Mouse (Mus musculus) heart, embryonic 11.5 days (tissue): ENCODE data around the gene Klhl10. TPM values are rescaled to one million over a fixed set of nuclear protein-coding genes. Genes with fewer than 3 reads are reported as not detected.
A peak's percentile ranks its signal among the peaks of the same experiment; 100 is the strongest.

Source experiments
- ATAC-seq: fragments of 200-750 bp; cut with Nextera tagmentation; replicated peaks from 2 replicates; pipeline ENCODE4 v1.8.0; 2017; ENCODE audit warnings: moderate library complexity; ENCODE audit not compliant: insufficient number of reproducible peaks, low FRiP score, low TSS enrichment
- H3K27ac ChIP-seq: fragments of 300-500 bp; sonication (generic); 2 replicates; pipeline ENCODE4 v1.5.1; 2014; ENCODE audit warnings: mild to moderate bottlenecking, low read depth, low read length
- H3K27me3 ChIP-seq: fragments of 300-500 bp; sonication (generic); 2 replicates; pipeline ENCODE4 v1.6.1; 2014; ENCODE audit warnings: mild to moderate bottlenecking, low read length, mixed read lengths; ENCODE audit not compliant: control insufficient read depth, insufficient read depth
- H3K36me3 ChIP-seq: fragments of 300-500 bp; sonication (generic); 2 replicates; pipeline ENCODE4 v1.6.1; 2014; ENCODE audit warnings: mild to moderate bottlenecking, low read length, moderate library complexity, mixed read lengths; ENCODE audit not compliant: control insufficient read depth, insufficient read depth
- H3K4me1 ChIP-seq: fragments of 300-500 bp; sonication (generic); 2 replicates; pipeline ENCODE4 v1.6.1; 2014; ENCODE audit warnings: low read length; ENCODE audit not compliant: control insufficient read depth, insufficient read depth
- H3K4me2 ChIP-seq: fragments of 300-500 bp; sonication (generic); 2 replicates; pipeline ENCODE4 v1.6.1; 2014; ENCODE audit warnings: mild to moderate bottlenecking, moderate library complexity
- H3K4me3 ChIP-seq: fragments of 300-500 bp; sonication (generic); 2 replicates; pipeline ENCODE4 v1.5.1; 2014; ENCODE audit warnings: low read depth, low read length
- H3K9ac ChIP-seq: fragments of 300-500 bp; sonication (generic); 2 replicates; pipeline ENCODE4 v1.6.1; 2014; ENCODE audit warnings: mild to moderate bottlenecking, low read depth, low read length, moderate library complexity
- H3K9me3 ChIP-seq: fragments of 300-500 bp; sonication (generic); replicated peaks from 2 replicates; pipeline ENCODE4 v1.6.1; 2016; ENCODE audit warnings: low read length; ENCODE audit not compliant: control insufficient read depth
- WGBS: fragments of 180-500 bp; shearing (Covaris S2); extraction: QIAGEN DNeasy Blood & Tissue Kit; methylation state at CpG from one replicate; pipeline ENCODE4 v1.1.7; 2014; ENCODE audit not compliant: insufficient replicate concordance; 5-methylcytosine and 5-hydroxymethylcytosine counted together
- polyA plus RNA-seq: library from polyadenylated mRNA; unstranded; fragments of >200 nt; fragmentation: Nextera tagmentation; extraction: Ambion mirVana; gene quantifications from 2 replicates; pipeline ENCODE4 v1.2.1, GENCODE M21; 2014

Gene Klhl10
- polyA plus RNA-seq, 1 experiment from 2014 or later: 0.83 TPM

DNA sequence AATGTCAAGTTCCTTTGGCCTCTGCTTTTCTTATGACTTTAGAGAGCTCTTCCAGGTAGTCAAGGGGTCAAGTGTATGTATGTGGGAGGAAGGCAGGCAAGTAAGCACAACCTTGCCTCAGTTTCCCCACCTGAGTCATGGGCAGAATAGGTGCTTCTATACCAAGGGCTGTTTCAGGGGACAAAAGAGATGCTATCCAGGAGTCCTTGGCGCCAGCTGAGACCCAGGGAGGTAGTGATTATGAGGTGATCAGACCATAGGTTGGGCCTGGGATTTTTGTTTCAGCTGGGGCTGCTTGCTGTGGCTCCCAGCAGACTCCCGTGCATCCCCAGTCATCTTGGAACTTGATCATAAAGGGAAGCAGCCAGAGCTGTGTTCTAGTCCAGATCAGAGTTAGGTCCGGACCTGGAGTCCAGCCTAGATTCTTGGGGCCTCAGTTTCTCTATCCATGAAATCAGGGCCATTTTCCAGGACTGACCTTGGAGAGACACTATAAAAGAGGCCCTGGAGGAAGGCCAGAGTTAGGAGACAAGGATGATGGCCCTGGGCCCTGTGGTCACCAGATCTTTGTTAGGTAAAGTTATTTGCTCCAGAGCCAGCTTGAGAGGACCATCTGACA lies 37.2 kb upstream of the Klhl10 start:
- Histone ChIP-seq H3K9ac (no peak overlapping the region), H3K4me2 (no peak overlapping the region), H3K36me3 (peaks cover 8% of the 10 kb centered on the region), H3K4me3 (no peak overlapping the region), H3K9me3 (no peaks in the 10 kb centered on the region), H3K27ac (peak overlapping the region; percentile 95), H3K4me1 (peaks cover 38% of the 10 kb centered on the region), H3K27me3 (no peaks in the 10 kb centered on the region)
- ATAC-seq: no peak
- 86% methylated on average over 3 of the region's 3 CpGs for WGBS

- peaks cover 32% of the 10 kb centered on the region for H3K4me1 ChIP-seq
- no peaks in the 10 kb centered on the region for H3K27me3 ChIP-seq
- ATAC-seq: no peak
- no peak overlapping the region for H3K4me2 ChIP-seq
- H3K4me3 ChIP-seq: no peak overlapping the region
- peaks cover 11% of the 10 kb centered on the region for H3K36me3 ChIP-seq
- no peak overlapping the region for H3K27ac ChIP-seq
- H3K9ac ChIP-seq: no peak overlapping the region
- no peaks in the 10 kb centered on the region for H3K9me3 ChIP-seq
- WGBS: 83% methylated on average over 8 of the region's 8 CpGs
Observed at GRCm38 (mm10) chr11:100406273-100406672, 35.4 kb upstream of the Klhl10 start.

DNA sequence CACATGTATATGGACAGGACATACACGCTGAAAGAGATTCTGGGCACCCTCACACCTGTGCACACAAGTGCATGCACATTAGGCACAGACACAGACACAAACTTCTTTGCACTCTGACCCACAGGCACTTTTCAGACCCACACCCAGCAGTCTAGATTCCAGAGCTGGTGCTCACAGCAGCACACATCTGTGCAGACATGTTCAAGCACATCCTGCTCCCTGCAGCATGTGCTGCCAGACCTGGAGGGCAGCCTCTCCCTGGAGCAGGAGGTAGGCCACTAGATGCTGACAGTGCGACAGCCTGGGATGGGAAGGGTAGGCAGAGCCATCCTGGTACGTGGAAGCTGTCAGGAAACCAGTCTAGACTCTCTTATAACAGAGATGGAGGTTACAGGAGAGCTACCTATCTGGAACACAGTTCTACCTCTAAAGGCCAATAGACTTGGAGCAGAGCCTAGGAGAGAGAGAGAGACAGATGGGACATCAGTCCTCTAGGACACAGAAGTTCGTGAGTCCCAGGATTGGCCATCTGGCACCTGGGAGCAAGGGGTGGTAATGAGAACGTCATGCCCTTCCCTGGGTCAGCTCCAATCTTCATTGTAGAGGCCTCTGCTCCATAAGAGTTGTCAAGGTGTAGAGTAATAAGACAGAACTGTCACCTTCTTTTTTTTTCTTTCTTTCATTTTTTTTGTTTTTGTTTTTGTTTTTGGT lies 34.6 kb upstream of the Klhl10 start:
- H3K27ac ChIP-seq: no peak overlapping the region

GRCm38 (mm10) chr11:100408076-100408834 lies 33.5 kb upstream of the Klhl10 start:
- Histone ChIP-seq H3K4me2 (no peak overlapping the region), H3K9me3 (no peaks in the 10 kb centered on the region), H3K4me1 (peaks cover 29% of the 10 kb centered on the region), H3K9ac (no peak overlapping the region), H3K27ac (0 out of 2 replicates have a peak overlapping the region, but pooled peaks have one; percentile 2), H3K4me3 (no peak overlapping the region), H3K36me3 (peaks cover 11% of the 10 kb centered on the region), H3K27me3 (no peaks in the 10 kb centered on the region)
- no peak for ATAC-seq
- 37% methylated on average over 10 of the region's 10 CpGs for whole genome bisulfite sequencing

More for the DNA sequence above, 34.6 kb upstream of the Klhl10 start:
- Histone ChIP-seq H3K27me3 (no peaks in the 10 kb centered on the region), H3K9me3 (no peaks in the 10 kb centered on the region), H3K36me3 (peaks cover 11% of the 10 kb centered on the region), H3K4me3 (no peak overlapping the region), H3K4me1 (peaks cover 29% of the 10 kb centered on the region), H3K9ac (no peak overlapping the region), H3K4me2 (no peak overlapping the region)
- no peak for ATAC-seq
- 84% methylated on average over 5 of the region's 5 CpGs for WGBS

DNA sequence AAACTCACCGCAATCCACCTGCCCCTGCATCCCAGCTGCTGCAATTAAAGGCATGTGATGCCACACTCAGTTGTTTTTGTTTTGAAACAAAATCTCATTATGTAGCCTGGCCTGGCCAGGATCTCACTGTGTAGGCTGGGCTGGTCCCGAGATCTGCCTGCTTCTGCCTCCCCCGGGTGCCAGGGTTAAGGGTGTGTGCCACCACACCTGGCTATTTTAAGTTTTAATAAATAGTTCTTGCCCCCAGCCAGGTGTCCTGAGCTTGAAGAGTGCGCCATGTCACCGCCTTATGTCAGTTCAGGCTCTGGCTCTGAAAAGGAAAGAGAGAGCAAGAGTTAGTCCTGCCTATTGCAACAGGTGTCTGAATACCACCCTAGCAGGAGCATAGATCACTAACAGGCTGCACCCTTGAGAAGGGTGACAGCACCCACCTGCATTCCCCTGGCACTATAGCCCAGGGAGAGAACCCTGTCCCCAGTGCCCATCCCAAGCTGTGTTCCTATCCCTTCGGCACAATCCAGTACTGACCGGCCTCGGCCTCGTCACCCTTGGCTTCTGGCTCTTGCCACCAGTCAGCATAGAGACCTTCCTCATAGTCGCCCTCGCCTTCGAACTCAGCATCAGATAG lies 32.8 kb upstream of the Klhl10 start:
- ATAC-seq: no peak
- WGBS: 89% methylated on average over 12 of the region's 12 CpGs
- peaks cover 29% of the 10 kb centered on the region for H3K4me1 ChIP-seq
- H3K4me3 ChIP-seq: no peak overlapping the region
- no peak overlapping the region for H3K4me2 ChIP-seq
- no peaks in the 10 kb centered on the region for H3K9me3 ChIP-seq
- H3K27me3 ChIP-seq: no peaks in the 10 kb centered on the region
- H3K36me3 ChIP-seq: peaks cover 11% of the 10 kb centered on the region
- 0 out of 2 replicates have a peak overlapping the region, but pooled peaks have one; percentile 2 for H3K27ac ChIP-seq
- no peak overlapping the region for H3K9ac ChIP-seq

- no peak overlapping the region for H3K9ac ChIP-seq
- H3K4me1 ChIP-seq: peaks cover 24% of the 10 kb centered on the region
- H3K4me2 ChIP-seq: no peak overlapping the region
- no peaks in the 10 kb centered on the region for H3K9me3 ChIP-seq
- ATAC-seq: no peak
- no peak overlapping the region for H3K27ac ChIP-seq
- H3K36me3 ChIP-seq: peaks cover 11% of the 10 kb centered on the region
- 65% methylated on average over 3 of the region's 3 CpGs for WGBS
- no peaks in the 10 kb centered on the region for H3K27me3 ChIP-seq
- no peak overlapping the region for H3K4me3 ChIP-seq
Observed at GRCm38 (mm10) chr11:100409686-100410085, 32.0 kb upstream of the Klhl10 start.

DNA sequence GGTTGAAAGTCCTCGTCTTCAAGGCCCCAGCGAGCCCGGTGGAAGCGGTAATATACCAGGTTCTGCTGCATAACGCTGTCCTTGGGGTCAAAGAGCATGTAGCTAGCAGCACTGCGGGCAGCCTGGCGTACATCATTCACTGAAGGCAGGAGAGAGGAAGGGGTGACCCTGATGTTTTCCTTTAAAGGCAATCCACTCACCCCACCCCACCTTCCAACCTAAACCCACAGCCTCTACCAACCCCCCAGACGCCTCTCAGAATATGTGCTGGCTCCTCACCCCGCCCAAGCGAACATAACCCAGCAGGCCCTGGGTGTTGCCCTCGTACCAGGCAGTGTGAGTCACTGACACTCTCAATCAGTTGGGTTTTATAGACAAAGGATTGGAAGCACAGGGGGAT lies 30.0 kb upstream of the Klhl10 start:
- peak overlapping the region; percentile 90; the same call in 1 of the 2 replicates for H3K9ac ChIP-seq
- 61% methylated on average over 11 of the region's 11 CpGs for WGBS
- peaks cover 30% of the 10 kb centered on the region for H3K4me1 ChIP-seq
- H3K9me3 ChIP-seq: no peaks in the 10 kb centered on the region
- no peak overlapping the region for H3K4me3 ChIP-seq
- no peaks in the 10 kb centered on the region for H3K27me3 ChIP-seq
- peak overlapping the region; percentile 94 for H3K4me2 ChIP-seq
- peaks cover 11% of the 10 kb centered on the region for H3K36me3 ChIP-seq
- peak overlapping the region; percentile 35; the same call in 1 of the 2 replicates for H3K27ac ChIP-seq
- no peak for ATAC-seq

GRCm38 (mm10) chr11:100413541-100413940 lies 28.2 kb upstream of the Klhl10 start:
- Histone ChIP-seq H3K9me3 (no peaks in the 10 kb centered on the region), H3K36me3 (peaks cover 11% of the 10 kb centered on the region), H3K4me1 (peaks cover 37% of the 10 kb centered on the region), H3K4me3 (peak overlapping the region; percentile 82), H3K4me2 (peak overlapping the region; percentile 94), H3K27ac (peak overlapping the region; percentile 95; the same call in 1 of the 2 replicates), H3K9ac (peak overlapping the region; percentile 90), H3K27me3 (no peaks in the 10 kb centered on the region)
- ATAC-seq: no peak
- 62% methylated on average over 11 of the region's 11 CpGs for WGBS
